8 mouse cellular contexts compared by ENCODE assay signal in the genomic region with DNA sequence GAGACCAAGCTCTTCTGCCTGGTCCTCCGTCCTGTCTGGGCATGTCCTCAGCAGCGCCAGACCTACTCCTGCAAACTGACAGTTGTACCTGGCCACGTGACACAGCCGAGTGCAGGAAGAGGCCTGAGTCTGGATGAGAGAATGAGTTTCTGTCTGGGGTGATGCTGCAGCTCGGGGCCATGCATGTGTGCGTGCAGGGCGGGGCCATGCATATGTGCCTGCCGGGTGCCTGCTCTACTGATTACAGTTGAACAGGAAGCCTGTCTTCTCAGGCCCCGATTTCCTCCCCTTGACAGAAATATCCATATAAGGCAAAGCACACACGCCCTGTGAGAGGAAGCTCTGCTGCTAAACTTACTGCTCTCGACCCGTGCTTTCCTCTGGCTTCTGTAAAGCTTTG. TPM values are rescaled to one million over a fixed set of nuclear protein-coding genes. Genes with fewer than 3 reads are reported as not detected.
A peak's percentile ranks its signal among the peaks of the same experiment; 100 is the strongest.
DNase-seq lines count a peak whose midpoint lies in the region; ATAC-seq lines count a peak whose summit lies in the region.

No protein-coding gene starts in this region.

- H3K36me3 ChIP-seq in heart, embryonic 11.5 days (ENCODE audit: control insufficient read depth, insufficient read depth, low read length), result no peaks in the 10 kb centered on the region
- H3K36me3 ChIP-seq in kidney, embryonic 16.5 days (ENCODE audit: insufficient read depth, low read length), result no peaks in the 10 kb centered on the region

- intact Hi-C loops in heart, postnatal 14 days (cut with DNase I), result no loop called here

- H3K27ac ChIP-seq in heart, embryonic 11.5 days (ENCODE audit: low read depth, low read length), result peak overlapping the region; percentile 75
- H3K27ac ChIP-seq in kidney, embryonic 16.5 days (ENCODE audit: low read length), result peak overlapping the region; percentile 77

- no peaks in the 10 kb centered on the region for H3K9me3 ChIP-seq in heart, embryonic 11.5 days (replicated peaks; ENCODE audit: control insufficient read depth, low read length)
- H3K9me3 ChIP-seq in kidney, embryonic 16.5 days (ENCODE audit: low read length), result no peaks in the 10 kb centered on the region

- 8% methylated on average over 12 of the region's 12 CpGs for WGBS in heart, embryonic 11.5 days (ENCODE audit: insufficient replicate concordance)
- 20% methylated on average over 12 of the region's 12 CpGs for WGBS in kidney, embryonic 16.5 days

- peak; percentile 98 for DNase-seq in heart, adult 11 months
- DNase-seq in heart, postnatal 14 days, result no peak
- DNase-seq in lung, postnatal 25 days (ENCODE audit: low spot score), result peak; percentile 73
- DNase-seq in spleen, postnatal 14 days (ENCODE audit: low spot score in 2 of 2), result peak; percentile 41 to 54
- DNase-seq in layer of hippocampus, postnatal 14 days (ENCODE audit: low spot score in 2 of 2), result no peak
- no peak for DNase-seq in cerebellum, postnatal 36 days

- peak; percentile 89 for ATAC-seq in heart, embryonic 11.5 days (replicated peaks; ENCODE audit: insufficient number of reproducible peaks, low FRiP score, low TSS enrichment)
- peak; percentile 95 for ATAC-seq in kidney, embryonic 16.5 days (ENCODE audit: low FRiP score, low TSS enrichment)

- no peaks in the 10 kb centered on the region for H3K27me3 ChIP-seq in heart, embryonic 11.5 days (ENCODE audit: control insufficient read depth, insufficient read depth, low read length)
- no peaks in the 10 kb centered on the region for H3K27me3 ChIP-seq in kidney, embryonic 16.5 days (ENCODE audit: insufficient read depth, low read length)

- H3K4me1 ChIP-seq in heart, embryonic 11.5 days (ENCODE audit: control insufficient read depth, insufficient read depth, low read length), result peaks cover 10% of the 10 kb centered on the region
- H3K4me1 ChIP-seq in kidney, embryonic 16.5 days (ENCODE audit: insufficient read depth, low read length), result peaks cover 13% of the 10 kb centered on the region

- peak overlapping the region; percentile 1 for H3K4me3 ChIP-seq in heart, embryonic 11.5 days (ENCODE audit: low read depth, low read length)
- no peak overlapping the region for H3K4me3 ChIP-seq in kidney, embryonic 16.5 days (ENCODE audit: low read length)

- peak overlapping the region; percentile 46 for H3K4me2 ChIP-seq in heart, embryonic 11.5 days
- peak overlapping the region; percentile 26 for H3K4me2 ChIP-seq in kidney, embryonic 16.5 days (replicated peaks; ENCODE audit: low read depth, low read length)

- H3K9ac ChIP-seq in heart, embryonic 11.5 days (ENCODE audit: low read depth, low read length), result peak overlapping the region; percentile 18; the same call in 1 of the 2 replicates
- peak overlapping the region; percentile 41 for H3K9ac ChIP-seq in kidney, embryonic 16.5 days (replicated peaks; ENCODE audit: low read length)

RNA-seq across cellular contexts. Expression of gene Pde6h, which starts 7.0 kb away (rescaled TPM):
- total RNA-seq in heart, postnatal 14 days (2021), result under 1 TPM in 1 of 2 experiments, not detected in 1; 0.46 TPM
- polyA plus RNA-seq in heart, embryonic 11.5 days (2014; fragmentation: Nextera tagmentation; extraction: Ambion mirVana), result 0.43 TPM in 1 of 2 replicates, not detected in the other
- polyA plus RNA-seq in kidney, embryonic 16.5 days (2015; fragmentation: Nextera tagmentation; extraction: Ambion mirVana), result 0.49 and 0.55 TPM in 2 replicates
- 1 to 10 TPM; 1.2 to 1.8 TPM for total RNA-seq in layer of hippocampus, postnatal 14 days (2021)

RNA-seq across cellular contexts. Expression of gene Erp27, which starts 8.7 kb away (rescaled TPM):
- under 1 TPM in 1 of 2 experiments, not detected in 1; 0.17 TPM for total RNA-seq in heart, postnatal 14 days (2021)
- polyA plus RNA-seq in heart, embryonic 11.5 days (2014; fragmentation: Nextera tagmentation; extraction: Ambion mirVana), result 1.3 and 1.5 TPM in 2 replicates
- 0.22 and 0.23 TPM in 2 replicates for polyA plus RNA-seq in kidney, embryonic 16.5 days (2015; fragmentation: Nextera tagmentation; extraction: Ambion mirVana)
- total RNA-seq in layer of hippocampus, postnatal 14 days (2021), result 1 to 10 TPM in 1 of 2 experiments, under 1 TPM in 1; 0.69 to 1.1 TPM

RNA-seq across cellular contexts. Expression of gene Arhgdib, which starts 11.0 kb away (rescaled TPM):
- total RNA-seq in heart, postnatal 14 days (2021), result 10 to 100 TPM; 36.9 to 45.4 TPM
- 115 and 128 TPM in 2 replicates for polyA plus RNA-seq in heart, embryonic 11.5 days (2014; fragmentation: Nextera tagmentation; extraction: Ambion mirVana)
- 67.6 and 69.5 TPM in 2 replicates for polyA plus RNA-seq in kidney, embryonic 16.5 days (2015; fragmentation: Nextera tagmentation; extraction: Ambion mirVana)
- total RNA-seq in layer of hippocampus, postnatal 14 days (2021), result 10 to 100 TPM; 12.4 to 12.6 TPM

RNA-seq across cellular contexts. Expression of gene Mgp, which starts 55.1 kb away (rescaled TPM):
- total RNA-seq in heart, postnatal 14 days (2021), result 100 to 1,000 TPM; 373 to 513 TPM
- 73.6 and 75.1 TPM in 2 replicates for polyA plus RNA-seq in heart, embryonic 11.5 days (2014; fragmentation: Nextera tagmentation; extraction: Ambion mirVana)
- polyA plus RNA-seq in kidney, embryonic 16.5 days (2015; fragmentation: Nextera tagmentation; extraction: Ambion mirVana), result 226 and 274 TPM in 2 replicates
- 10 to 100 TPM; 23.2 to 39.5 TPM for total RNA-seq in layer of hippocampus, postnatal 14 days (2021)

Comparison
In these comparisons a context has a peak if more than half of its experiments do, and no peak if none do; other contexts are left out.
1. DNase-seq: peak in heart, adult 11 months (single experiment), lung, postnatal 25 days (single experiment) and spleen, postnatal 14 days (2 of 2); none in heart, postnatal 14 days (0 of 2), layer of hippocampus, postnatal 14 days (0 of 2) and cerebellum, postnatal 36 days (0 of 2).